Mouse (Mus musculus): ENCODE results near the gene Lrba.
A peak's percentile ranks its signal among the peaks of the same experiment; 100 is the strongest.

The Lrba gene

GRCm38 (mm10) chr3:86253791-86254190 lies 29.3 kb downstream of the Lrba start:
- no peak for DNase-seq (ENCODE audit: low read depth, low spot score)

GRCm38 (mm10) chr3:86268074-86268702 lies 43.7 kb downstream of the Lrba start:
- DNase-seq (ENCODE audit: low read depth, low spot score) = peak; percentile 52

GRCm38 (mm10) chr3:86275651-86276050 lies 51.2 kb downstream of the Lrba start:
- DNase-seq (ENCODE audit: low read depth, low spot score) = no peak

GRCm38 (mm10) chr3:86291326-86291725 lies 66.8 kb downstream of the Lrba start:
- DNase-seq (ENCODE audit: low read depth, low spot score) = peak; percentile 27

DNA sequence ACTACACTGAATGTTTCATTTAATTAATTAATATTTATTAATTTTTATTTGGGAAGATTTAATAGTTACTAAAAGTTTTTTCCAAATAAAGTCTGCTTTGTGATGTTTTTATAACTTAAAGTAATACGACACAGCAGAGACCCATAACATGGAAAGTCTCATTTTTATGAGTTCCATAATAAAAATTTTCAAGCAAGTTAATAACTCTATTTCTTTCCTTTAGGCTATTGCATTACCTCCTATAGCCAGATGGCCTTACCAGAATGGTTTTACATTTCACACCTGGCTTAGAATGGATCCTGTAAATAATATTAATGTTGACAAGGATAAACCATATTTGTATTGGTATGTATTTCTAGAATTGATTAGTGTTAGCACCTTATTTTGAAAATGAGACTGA lies 70.4 kb downstream of the Lrba start:
- no peak for DNase-seq (ENCODE audit: low read depth, low spot score)

GRCm38 (mm10) chr3:86296214-86296613 lies 71.7 kb downstream of the Lrba start:
- DNase-seq (ENCODE audit: low read depth, low spot score) = no peak

DNA sequence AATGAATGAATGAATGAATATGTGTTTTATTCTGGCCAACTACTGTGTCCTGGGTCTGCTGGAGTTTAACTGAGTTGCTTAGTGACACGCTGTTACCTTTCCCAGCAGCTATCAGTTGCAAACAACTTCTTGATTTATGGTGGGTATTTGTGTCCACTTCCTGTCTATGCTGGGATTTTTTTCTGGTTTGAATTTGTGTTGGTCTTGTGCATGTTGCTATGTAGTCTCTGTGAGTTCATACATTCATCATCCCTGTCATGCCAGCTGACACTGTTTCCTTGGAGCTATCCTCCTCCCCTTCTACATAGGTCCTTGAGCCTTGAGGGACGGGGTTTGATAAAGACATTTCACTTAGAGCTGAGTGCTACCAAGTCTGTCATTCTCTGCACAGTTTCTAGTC lies 84.4 kb downstream of the Lrba start:
- no peak for DNase-seq (ENCODE audit: low read depth, low spot score)

DNA sequence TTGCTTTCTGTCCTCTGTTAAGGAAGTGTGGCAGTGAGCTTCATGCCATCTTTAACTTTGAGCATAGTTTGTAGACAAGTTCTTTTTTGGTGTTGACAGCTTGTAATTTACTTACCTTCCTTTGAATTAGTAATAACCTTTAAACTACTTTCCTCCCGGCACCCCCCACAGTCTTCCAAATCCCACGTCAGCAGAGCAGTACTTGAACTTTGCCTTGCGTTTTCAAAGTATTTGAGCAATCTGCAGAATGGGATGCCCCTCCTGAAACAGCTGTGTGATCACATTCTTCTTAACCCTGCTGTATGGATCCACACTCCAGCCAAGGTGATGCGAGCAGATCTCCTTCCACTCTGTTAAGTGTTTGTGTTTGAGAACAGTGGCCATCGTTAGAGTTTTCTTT lies 85.7 kb downstream of the Lrba start:
- DNase-seq (ENCODE audit: low read depth, low spot score) = no peak

GRCm38 (mm10) chr3:86311406-86311805 lies 86.9 kb downstream of the Lrba start:
- no peak for DNase-seq (ENCODE audit: low read depth, low spot score)

GRCm38 (mm10) chr3:86317636-86318035 lies 93.2 kb downstream of the Lrba start:
- no peak for DNase-seq (ENCODE audit: low read depth, low spot score)

DNA sequence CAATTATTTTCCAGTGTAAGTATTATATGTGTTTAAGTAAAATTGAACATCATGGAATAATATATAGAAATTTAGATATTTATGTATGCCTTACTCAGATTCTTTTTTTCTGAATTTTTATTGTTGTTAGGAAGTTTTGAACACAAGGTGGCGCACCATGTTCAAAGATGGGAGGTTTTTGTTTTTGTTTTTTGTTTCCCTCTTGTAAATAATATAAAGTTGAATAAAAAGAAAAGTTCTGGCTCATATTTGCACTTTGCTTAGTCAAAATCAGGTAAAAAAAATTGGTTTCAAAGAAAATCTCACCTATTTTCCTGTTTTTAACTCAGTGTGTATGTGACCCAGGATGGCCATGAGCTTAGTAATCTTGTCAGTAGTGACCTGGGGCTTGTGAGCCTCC lies 104.1 kb downstream of the Lrba start:
- no peak for DNase-seq (ENCODE audit: low read depth, low spot score)

DNA sequence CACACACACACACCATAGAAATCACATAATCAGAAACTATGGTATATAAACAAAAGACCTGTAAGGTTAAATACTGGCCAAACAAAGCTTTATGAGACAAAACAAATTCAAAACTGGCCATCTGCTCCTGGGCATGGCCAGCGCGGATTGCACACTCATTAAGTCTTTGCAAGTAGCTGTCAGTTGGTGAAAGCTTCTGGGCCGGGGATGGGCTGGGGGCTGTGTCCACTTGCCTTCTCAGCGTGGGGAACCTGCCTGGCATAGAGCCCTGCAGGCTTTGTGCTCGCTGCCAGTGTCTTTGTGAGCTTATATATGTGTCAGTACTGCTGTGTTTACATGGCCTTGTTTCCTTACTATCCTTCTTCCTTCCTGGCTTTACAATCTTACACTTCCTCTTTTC lies 118.8 kb downstream of the Lrba start:
- no peak for DNase-seq (ENCODE audit: low read depth, low spot score)

DNA sequence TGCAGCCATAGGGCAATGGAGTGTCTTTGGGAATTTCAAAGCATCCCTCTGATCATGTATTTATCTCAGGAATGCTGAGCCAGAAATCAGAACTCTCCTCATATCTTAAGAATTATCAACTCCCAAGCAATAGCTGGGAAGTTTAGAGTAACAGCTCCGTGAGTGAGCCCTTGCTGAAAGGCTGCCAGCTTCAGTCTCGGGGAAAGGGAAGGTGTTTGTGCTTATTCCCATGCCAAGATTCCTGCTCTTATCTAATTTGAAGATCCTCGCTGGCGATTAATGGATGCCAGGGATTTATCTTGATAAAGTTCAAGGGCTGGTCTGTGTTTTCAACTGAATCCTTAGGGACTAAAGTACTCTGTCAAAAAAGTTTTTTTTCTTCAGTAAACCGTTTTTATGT lies 138.0 kb downstream of the Lrba start:
- no peak for DNase-seq (ENCODE audit: low read depth, low spot score)

- DNase-seq (ENCODE audit: low read depth, low spot score) = no peak
Measured at GRCm38 (mm10) chr3:86371466-86371865, 147.0 kb downstream of the Lrba start.

- DNase-seq (ENCODE audit: low read depth, low spot score) = no peak
Measured at GRCm38 (mm10) chr3:86375276-86375675, 150.8 kb downstream of the Lrba start.

GRCm38 (mm10) chr3:86382557-86382956 lies 158.1 kb downstream of the Lrba start:
- peak; percentile 27 for DNase-seq (ENCODE audit: low read depth, low spot score)

DNA sequence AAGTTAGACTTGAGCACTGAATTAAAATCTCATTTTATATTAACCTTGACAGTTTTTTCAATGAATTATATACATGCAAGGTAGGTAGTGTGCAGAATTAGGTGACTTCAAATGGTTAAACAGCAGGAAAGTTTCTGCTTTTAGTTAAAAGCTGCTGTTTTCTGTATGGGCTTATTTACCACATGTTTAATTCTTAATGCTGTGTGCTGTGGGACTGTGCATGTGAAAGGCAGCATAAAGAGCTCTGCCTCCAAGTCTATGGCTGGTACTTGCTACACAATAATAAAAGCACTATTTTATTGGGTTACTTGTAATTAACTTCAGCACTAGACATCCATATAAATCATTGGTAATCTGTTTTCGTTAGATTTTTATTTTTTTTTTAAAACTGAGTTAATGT lies 160.6 kb downstream of the Lrba start:
- no peak for DNase-seq (ENCODE audit: low read depth, low spot score)

DNA sequence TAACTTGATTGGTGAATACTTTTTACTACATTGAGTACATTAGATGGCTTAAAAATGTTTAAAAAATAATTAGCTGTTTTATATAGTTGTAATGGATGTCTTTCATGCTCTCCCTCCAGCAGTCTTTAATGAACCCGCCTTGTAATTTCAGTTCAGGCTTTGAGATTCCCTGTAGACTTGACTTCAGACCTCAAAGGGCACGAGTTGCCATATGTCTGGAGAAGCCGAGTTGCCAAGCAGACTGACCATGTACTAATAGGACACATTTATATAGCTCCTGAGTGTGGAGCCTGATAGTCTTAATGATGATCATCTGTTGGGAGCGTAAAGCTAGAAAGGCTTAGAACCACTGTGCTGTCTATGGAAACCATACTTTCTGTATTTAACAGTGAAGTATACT lies 161.8 kb downstream of the Lrba start:
- DNase-seq (ENCODE audit: low read depth, low spot score) = no peak

GRCm38 (mm10) chr3:86423828-86424227 lies 199.3 kb downstream of the Lrba start:
- DNase-seq (ENCODE audit: low read depth, low spot score) = no peak

DNA sequence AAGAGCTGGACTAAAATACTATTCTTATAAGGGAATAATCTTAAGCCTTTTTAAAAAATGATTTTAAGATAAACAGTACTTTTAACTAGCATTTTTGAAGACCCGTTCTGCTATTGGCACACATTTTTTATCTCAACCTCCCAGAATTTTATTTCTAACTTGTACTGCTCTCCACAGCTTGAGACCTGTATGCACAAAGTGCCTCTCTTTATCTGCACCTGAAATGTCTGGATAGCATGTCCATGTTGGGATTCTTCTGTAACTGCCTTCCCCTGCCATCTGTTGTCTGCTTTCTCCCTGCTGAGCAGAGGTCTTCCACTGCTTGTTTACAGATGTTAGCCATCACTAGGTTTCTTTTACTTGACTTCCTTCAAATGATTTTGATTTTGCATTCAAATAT lies 202.3 kb downstream of the Lrba start:
- DNase-seq (ENCODE audit: low read depth, low spot score) = no peak

- DNase-seq (ENCODE audit: low read depth, low spot score) = no peak
Measured at GRCm38 (mm10) chr3:86443497-86443896, 219.0 kb downstream of the Lrba start.

DNA sequence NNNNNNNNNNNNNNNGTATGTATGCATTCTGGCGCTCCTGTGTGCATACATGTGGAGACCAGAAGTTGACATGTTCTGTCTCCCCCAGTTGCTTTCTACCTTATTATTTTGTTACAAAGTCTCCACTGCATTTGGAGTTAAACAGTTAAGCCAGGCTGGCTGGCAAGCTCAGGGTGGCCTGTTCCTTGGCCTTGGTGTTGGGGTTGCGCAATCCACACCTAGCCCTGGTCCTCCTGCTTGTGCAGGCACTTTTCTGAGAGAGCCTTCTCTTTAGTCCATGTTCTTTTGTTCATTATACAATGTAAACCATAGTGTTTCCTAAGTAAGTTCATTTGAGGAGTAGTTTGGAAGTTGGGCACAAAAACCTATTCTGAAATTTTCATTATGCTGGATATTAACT lies 226.7 kb downstream of the Lrba start:
- no peak for DNase-seq (ENCODE audit: low read depth, low spot score)

DNA sequence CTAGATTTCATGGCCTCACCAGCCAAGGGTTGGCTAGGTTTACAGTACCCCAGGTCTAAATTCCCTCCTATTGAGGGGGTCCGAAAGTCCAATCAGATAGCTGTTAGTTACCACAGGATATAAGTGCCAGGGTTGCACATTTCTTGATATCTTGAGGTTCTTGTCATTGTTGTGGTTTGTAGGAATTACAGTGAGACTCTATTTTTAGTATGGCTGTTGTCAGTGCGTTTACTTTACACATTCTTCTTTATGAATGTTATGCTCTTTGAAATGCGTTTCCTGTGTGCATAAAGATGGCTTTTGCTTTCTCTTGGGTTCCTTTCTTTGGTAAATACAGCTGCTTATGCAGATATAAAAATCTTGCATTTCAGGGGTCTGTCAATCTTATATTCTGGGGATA lies 237.1 kb downstream of the Lrba start:
- DNase-seq (ENCODE audit: low read depth, low spot score) = no peak

GRCm38 (mm10) chr3:86489992-86490391 lies 265.5 kb downstream of the Lrba start:
- no peak for DNase-seq (ENCODE audit: low read depth, low spot score)

Data from ES-CJ7 (cell line).